Mouse (Mus musculus): Measurements from ENCODE around the gene Ppp3ca. TPM values are rescaled to one million over a fixed set of nuclear protein-coding genes. Genes with fewer than 3 reads are reported as not detected.

The Ppp3ca gene
- polyA plus RNA-seq, 1 experiment, result 29.4 TPM

- H3K27me3 ChIP-seq (ENCODE audit: control insufficient read depth, insufficient read depth, low read length, poor library complexity, severe bottlenecking), result no peaks in the 10 kb centered on the region
- H3K27ac ChIP-seq (ENCODE audit: insufficient read depth, low read length), result no peak overlapping the region
- no peaks in the 10 kb centered on the region for H3K9me3 ChIP-seq (replicated peaks; ENCODE audit: control insufficient read depth, insufficient read depth, low read length, poor library complexity, severe bottlenecking)
- no peak overlapping the region for H3K9ac ChIP-seq (ENCODE audit: low read depth, poor library complexity, severe bottlenecking)
- H3K4me1 ChIP-seq (ENCODE audit: control insufficient read depth, insufficient read depth, low read length), result no peaks in the 10 kb centered on the region
- H3K36me3 ChIP-seq (ENCODE audit: control insufficient read depth, insufficient read depth, low read length, poor library complexity, severe bottlenecking), result no peaks in the 10 kb centered on the region
- H3K4me3 ChIP-seq (ENCODE audit: low read depth, low read length), result no peak overlapping the region
- no peak for TF ChIP-seq POLR2A (IDR thresholded peaks at IDR 0.05; ENCODE audit: insufficient read depth, low read length)
- TF ChIP-seq EP300 (IDR thresholded peaks at IDR 0.05; ENCODE audit: insufficient read depth, low read depth, low read length), result no peak
- no peak for TF ChIP-seq CTCF (IDR thresholded peaks at IDR 0.05; ENCODE audit: low read depth, low read length)
Measured at GRCm38 (mm10) chr3:136702861-136703260, 32.9 kb downstream of the Ppp3ca start.

GRCm38 (mm10) chr3:136704515-136705247, 34.8 kb downstream of the Ppp3ca start:
- Histone ChIP-seq H3K4me3 (ENCODE audit: low read depth, low read length) (no peak overlapping the region), H3K9me3 (replicated peaks; ENCODE audit: control insufficient read depth, insufficient read depth, low read length, poor library complexity, severe bottlenecking) (no peaks in the 10 kb centered on the region), H3K27ac (ENCODE audit: insufficient read depth, low read length) (no peak overlapping the region), H3K4me1 (ENCODE audit: control insufficient read depth, insufficient read depth, low read length) (no peaks in the 10 kb centered on the region), H3K36me3 (ENCODE audit: control insufficient read depth, insufficient read depth, low read length, poor library complexity, severe bottlenecking) (no peaks in the 10 kb centered on the region), H3K27me3 (ENCODE audit: control insufficient read depth, insufficient read depth, low read length, poor library complexity, severe bottlenecking) (no peaks in the 10 kb centered on the region), H3K9ac (ENCODE audit: low read depth, poor library complexity, severe bottlenecking) (no peak overlapping the region)
- TF ChIP-seq CTCF (IDR thresholded peaks at IDR 0.05; ENCODE audit: low read depth, low read length) (no peak), POLR2A (IDR thresholded peaks at IDR 0.05; ENCODE audit: insufficient read depth, low read length) (no peak), EP300 (IDR thresholded peaks at IDR 0.05; ENCODE audit: insufficient read depth, low read depth, low read length) (no peak)

- TF ChIP-seq POLR2A (IDR thresholded peaks at IDR 0.05; ENCODE audit: insufficient read depth, low read length), result no peak
- TF ChIP-seq CTCF (IDR thresholded peaks at IDR 0.05; ENCODE audit: low read depth, low read length), result no peak
- no peak for TF ChIP-seq EP300 (IDR thresholded peaks at IDR 0.05; ENCODE audit: insufficient read depth, low read depth, low read length)
- no peaks in the 10 kb centered on the region for H3K9me3 ChIP-seq (replicated peaks; ENCODE audit: control insufficient read depth, insufficient read depth, low read length, poor library complexity, severe bottlenecking)
- H3K4me1 ChIP-seq (ENCODE audit: control insufficient read depth, insufficient read depth, low read length), result no peaks in the 10 kb centered on the region
Measured at GRCm38 (mm10) chr3:136706048-136706447, 36.1 kb downstream of the Ppp3ca start.

GRCm38 (mm10) chr3:136706771-136707170, 36.8 kb downstream of the Ppp3ca start:
- Histone ChIP-seq H3K36me3 (ENCODE audit: control insufficient read depth, insufficient read depth, low read length, poor library complexity, severe bottlenecking) (no peaks in the 10 kb centered on the region), H3K27ac (ENCODE audit: insufficient read depth, low read length) (no peak overlapping the region), H3K4me1 (ENCODE audit: control insufficient read depth, insufficient read depth, low read length) (no peaks in the 10 kb centered on the region), H3K9me3 (replicated peaks; ENCODE audit: control insufficient read depth, insufficient read depth, low read length, poor library complexity, severe bottlenecking) (no peaks in the 10 kb centered on the region), H3K9ac (ENCODE audit: low read depth, poor library complexity, severe bottlenecking) (no peak overlapping the region), H3K4me3 (ENCODE audit: low read depth, low read length) (no peak overlapping the region), H3K27me3 (ENCODE audit: control insufficient read depth, insufficient read depth, low read length, poor library complexity, severe bottlenecking) (no peaks in the 10 kb centered on the region)
- TF ChIP-seq EP300 (IDR thresholded peaks at IDR 0.05; ENCODE audit: insufficient read depth, low read depth, low read length) (no peak), POLR2A (IDR thresholded peaks at IDR 0.05; ENCODE audit: insufficient read depth, low read length) (no peak)

More at GRCm38 (mm10) chr3:136706048-136706447, 36.1 kb downstream of the Ppp3ca start:
- no peak overlapping the region for H3K9ac ChIP-seq (ENCODE audit: low read depth, poor library complexity, severe bottlenecking)
- no peaks in the 10 kb centered on the region for H3K27me3 ChIP-seq (ENCODE audit: control insufficient read depth, insufficient read depth, low read length, poor library complexity, severe bottlenecking)
- no peaks in the 10 kb centered on the region for H3K36me3 ChIP-seq (ENCODE audit: control insufficient read depth, insufficient read depth, low read length, poor library complexity, severe bottlenecking)
- no peak overlapping the region for H3K27ac ChIP-seq (ENCODE audit: insufficient read depth, low read length)
- H3K4me3 ChIP-seq (ENCODE audit: low read depth, low read length), result no peak overlapping the region

- Histone ChIP-seq H3K9ac (ENCODE audit: low read depth, poor library complexity, severe bottlenecking) (no peak overlapping the region), H3K27ac (ENCODE audit: insufficient read depth, low read length) (no peak overlapping the region), H3K9me3 (replicated peaks; ENCODE audit: control insufficient read depth, insufficient read depth, low read length, poor library complexity, severe bottlenecking) (no peaks in the 10 kb centered on the region), H3K36me3 (ENCODE audit: control insufficient read depth, insufficient read depth, low read length, poor library complexity, severe bottlenecking) (no peaks in the 10 kb centered on the region), H3K4me3 (ENCODE audit: low read depth, low read length) (no peak overlapping the region), H3K4me1 (ENCODE audit: control insufficient read depth, insufficient read depth, low read length) (no peaks in the 10 kb centered on the region), H3K27me3 (ENCODE audit: control insufficient read depth, insufficient read depth, low read length, poor library complexity, severe bottlenecking) (no peaks in the 10 kb centered on the region)
- TF ChIP-seq CTCF (IDR thresholded peaks at IDR 0.05; ENCODE audit: low read depth, low read length), result no peak
- no peak for TF ChIP-seq POLR2A (IDR thresholded peaks at IDR 0.05; ENCODE audit: insufficient read depth, low read length)
- TF ChIP-seq EP300 (IDR thresholded peaks at IDR 0.05; ENCODE audit: insufficient read depth, low read depth, low read length), result no peak
Measured at GRCm38 (mm10) chr3:136707222-136708019, 37.5 kb downstream of the Ppp3ca start.

GRCm38 (mm10) chr3:136708230-136708629, 38.3 kb downstream of the Ppp3ca start:
- no peak for TF ChIP-seq POLR2A (IDR thresholded peaks at IDR 0.05; ENCODE audit: insufficient read depth, low read length)
- Histone ChIP-seq H3K36me3 (ENCODE audit: control insufficient read depth, insufficient read depth, low read length, poor library complexity, severe bottlenecking) (no peaks in the 10 kb centered on the region), H3K4me1 (ENCODE audit: control insufficient read depth, insufficient read depth, low read length) (no peaks in the 10 kb centered on the region), H3K9me3 (replicated peaks; ENCODE audit: control insufficient read depth, insufficient read depth, low read length, poor library complexity, severe bottlenecking) (no peaks in the 10 kb centered on the region), H3K4me3 (ENCODE audit: low read depth, low read length) (no peak overlapping the region), H3K9ac (ENCODE audit: low read depth, poor library complexity, severe bottlenecking) (no peak overlapping the region), H3K27me3 (ENCODE audit: control insufficient read depth, insufficient read depth, low read length, poor library complexity, severe bottlenecking) (no peaks in the 10 kb centered on the region), H3K27ac (ENCODE audit: insufficient read depth, low read length) (no peak overlapping the region)

Measured in ES-Bruce4 (cell line).